Mouse (Mus musculus) liver, embryonic 14.5 days (tissue): ENCODE data around the gene Irf9. TPM values are rescaled to one million over a fixed set of nuclear protein-coding genes. Genes with fewer than 3 reads are reported as not detected.

Experiments
- ATAC-seq: fragments of 200-750 bp; cut with Nextera tagmentation; 2 replicates; pipeline ENCODE4 v1.8.0; 2017; ENCODE audit warnings: moderate number of reproducible peaks, mild to moderate bottlenecking, moderate library complexity; ENCODE audit not compliant: insufficient read depth
- DNase-seq, 3 experiments: peaks; one replicate each; pipeline ENCODE4 v3.0.0-alpha.2; 2012 to 2013; ENCODE audit warnings: low read depth in 3 of 3, low spot score in 3 of 3
- H3K27ac ChIP-seq: fragments of 300-500 bp; sonication (generic); 2 replicates; pipeline ENCODE4 v1.5.1; 2014; ENCODE audit warnings: moderate library complexity, mild to moderate bottlenecking, control low read depth, inconsistent platforms
- H3K27me3 ChIP-seq: fragments of 300-500 bp; sonication (generic); 2 replicates; pipeline ENCODE4 v1.6.1; 2014; ENCODE audit warnings: mild to moderate bottlenecking, low read length, moderate library complexity; ENCODE audit not compliant: control insufficient read depth, insufficient read depth
- H3K36me3 ChIP-seq: fragments of 300-500 bp; sonication (generic); replicated peaks from 2 replicates; pipeline ENCODE4 v1.6.1; 2014; ENCODE audit warnings: low read depth; ENCODE audit not compliant: control insufficient read depth, insufficient read depth
- H3K4me1 ChIP-seq, 2 experiments: fragments of 200-500 bp in 1 of 2; fragments of 300-500 bp in 1 of 2; sonication (generic) in 1 of 2; replicated peaks; 2 replicates each; pipeline ENCODE4 v1.6.1; 2012 to 2014; ENCODE audit warnings: antibody characterized with exemption in 1 of 2, inconsistent platforms in 1 of 2, low read length in 1 of 2; ENCODE audit not compliant: control insufficient read depth in 2 of 2, insufficient read depth in 2 of 2
- H3K4me2 ChIP-seq: fragments of 300-500 bp; sonication (generic); 2 replicates; pipeline ENCODE4 v1.6.1; 2014; ENCODE audit warnings: low read depth, mild to moderate bottlenecking, control low read depth, moderate library complexity
- H3K4me3 ChIP-seq, 2 experiments: fragments of 200-500 bp in 1 of 2; fragments of 300-500 bp in 1 of 2; sonication (generic) in 1 of 2; 2 replicates each; pipeline ENCODE4 v1.5.1; 2012 to 2014; ENCODE audit warnings: low read depth in 2 of 2, low read length in 2 of 2, mild to moderate bottlenecking in 2 of 2, control low read depth in 1 of 2, inconsistent platforms in 1 of 2, moderate library complexity in 1 of 2; ENCODE audit not compliant: insufficient read depth in 1 of 2
- H3K9ac ChIP-seq: fragments of 300-500 bp; sonication (generic); replicated peaks from 2 replicates; pipeline ENCODE4 v1.6.1; 2014; ENCODE audit warnings: mild to moderate bottlenecking, control low read depth, moderate library complexity
- H3K9me3 ChIP-seq: fragments of 300-500 bp; sonication (generic); 2 replicates; pipeline ENCODE4 v1.6.1; 2016; ENCODE audit warnings: low read length, mixed read lengths; ENCODE audit not compliant: control insufficient read depth
- CTCF ChIP-seq: IDR thresholded peaks from 2 replicates; pipeline ENCODE4 v1.5.1; 2016; ENCODE audit warnings: antibody characterized with exemption, low read depth, control low read depth
- EP300 ChIP-seq: IDR thresholded peaks from 2 replicates; pipeline ENCODE4 v1.6.1; 2016; ENCODE audit warnings: antibody characterized with exemption, low read depth
- WGBS: fragments of 180-500 bp; shearing (Covaris S2); extraction: QIAGEN DNeasy Blood & Tissue Kit; methylation state at CpG from one replicate; pipeline ENCODE4 v1.1.7; 2014; ENCODE audit not compliant: insufficient replicate concordance; 5-methylcytosine and 5-hydroxymethylcytosine counted together
- polyA plus RNA-seq, 2 experiments: library from polyadenylated mRNA; depleted of rRNA in 1 of 2; stranded (reverse) in 1 of 2; unstranded in 1 of 2; fragments of >200 nt; fragmentation: Nextera tagmentation in 1 of 2; extraction: Ambion mirVana in 1 of 2; gene quantifications; 2 replicates each; pipeline versions ENCODE4 v1.2.1 to v1.2.3; 2012 to 2014

The Irf9 gene
- polyA plus RNA-seq, 2 experiments: 13.8 to 15.1 TPM

DNA sequence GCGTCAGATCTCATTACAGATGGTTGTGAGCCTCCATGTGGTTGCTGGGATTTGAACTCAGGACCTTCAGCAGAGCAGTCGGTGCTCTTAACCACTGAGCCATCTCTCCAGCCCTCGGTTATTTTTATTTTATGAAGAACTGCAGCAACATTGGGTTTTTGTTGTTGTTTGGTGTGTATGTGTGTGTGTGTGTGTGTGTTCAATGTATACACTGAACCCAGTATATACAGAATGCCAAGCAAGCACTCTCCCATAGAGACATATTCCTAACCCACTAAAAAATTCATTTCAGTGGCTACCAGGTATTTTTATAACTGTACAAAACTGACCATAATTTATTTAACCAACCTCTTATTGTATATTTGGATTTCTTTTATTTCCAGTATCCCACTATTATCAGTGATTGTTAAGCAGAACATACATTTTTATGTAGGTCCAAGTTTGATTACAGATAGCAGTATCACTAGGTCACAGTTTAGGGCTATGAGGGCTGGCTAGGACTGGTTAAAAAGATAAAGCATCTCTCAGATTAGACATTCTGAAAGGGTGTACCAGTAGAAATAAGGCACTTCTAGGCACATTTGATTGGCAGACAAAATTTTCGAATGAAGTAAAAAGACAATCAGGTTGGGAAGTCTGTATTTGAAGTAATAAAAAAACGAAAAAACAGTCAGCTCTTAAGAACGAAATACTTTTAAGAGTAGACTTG, 44.5 kb upstream of the Irf9 start:
- peak overlapping the region; percentile 94 for H3K27ac ChIP-seq
- peaks cover 33 to 42% of the 10 kb centered on the region in 2 experiments for H3K4me1 ChIP-seq
- peak overlapping the region; percentile 83; a peak in 3 of 4 replicates for H3K4me3 ChIP-seq
- H3K36me3 ChIP-seq: peaks cover 3% of the 10 kb centered on the region
- H3K27me3 ChIP-seq: no peaks in the 10 kb centered on the region
- ATAC-seq: peak; percentile 21
- peak overlapping the region; percentile 97 for H3K4me2 ChIP-seq
- peak; percentile 95 for TF ChIP-seq EP300
- TF ChIP-seq CTCF: no peak
- WGBS: 28% methylated on average over 6 of the region's 6 CpGs
- H3K9me3 ChIP-seq: no peaks in the 10 kb centered on the region
- H3K9ac ChIP-seq: peak overlapping the region; percentile 98
- peak; percentile 73 to 80 (median 74) for DNase-seq

GRCm38 (mm10) chr14:55559799-55560201, 43.6 kb upstream of the Irf9 start, which contains the start of gene Dcaf11:
Gene Dcaf11 (plus strand): TSS chr14:55560006.
- no peaks in the 10 kb centered on the region for H3K9me3 ChIP-seq
- peaks cover 29 to 42% of the 10 kb centered on the region in 2 experiments for H3K4me1 ChIP-seq
- H3K27me3 ChIP-seq: no peaks in the 10 kb centered on the region
- peak within 1 kb of the TSS; percentile 98 for H3K9ac ChIP-seq
- DNase-seq (peak; percentile 86 to 89 (median 86)), ATAC-seq (peak; percentile 76)
- TF ChIP-seq EP300 (peak; percentile 56), CTCF (peak; percentile 63)
- under 1% methylated on average over 27 of the region's 27 CpGs for WGBS
- H3K36me3 ChIP-seq: peaks cover 10% of the 10 kb centered on the region
- peak within 1 kb of the TSS; percentile 94 for H3K27ac ChIP-seq
- H3K4me2 ChIP-seq: peak within 1 kb of the TSS; percentile 97
- H3K4me3 ChIP-seq: peak within 1 kb of the TSS; percentile 83

DNA sequence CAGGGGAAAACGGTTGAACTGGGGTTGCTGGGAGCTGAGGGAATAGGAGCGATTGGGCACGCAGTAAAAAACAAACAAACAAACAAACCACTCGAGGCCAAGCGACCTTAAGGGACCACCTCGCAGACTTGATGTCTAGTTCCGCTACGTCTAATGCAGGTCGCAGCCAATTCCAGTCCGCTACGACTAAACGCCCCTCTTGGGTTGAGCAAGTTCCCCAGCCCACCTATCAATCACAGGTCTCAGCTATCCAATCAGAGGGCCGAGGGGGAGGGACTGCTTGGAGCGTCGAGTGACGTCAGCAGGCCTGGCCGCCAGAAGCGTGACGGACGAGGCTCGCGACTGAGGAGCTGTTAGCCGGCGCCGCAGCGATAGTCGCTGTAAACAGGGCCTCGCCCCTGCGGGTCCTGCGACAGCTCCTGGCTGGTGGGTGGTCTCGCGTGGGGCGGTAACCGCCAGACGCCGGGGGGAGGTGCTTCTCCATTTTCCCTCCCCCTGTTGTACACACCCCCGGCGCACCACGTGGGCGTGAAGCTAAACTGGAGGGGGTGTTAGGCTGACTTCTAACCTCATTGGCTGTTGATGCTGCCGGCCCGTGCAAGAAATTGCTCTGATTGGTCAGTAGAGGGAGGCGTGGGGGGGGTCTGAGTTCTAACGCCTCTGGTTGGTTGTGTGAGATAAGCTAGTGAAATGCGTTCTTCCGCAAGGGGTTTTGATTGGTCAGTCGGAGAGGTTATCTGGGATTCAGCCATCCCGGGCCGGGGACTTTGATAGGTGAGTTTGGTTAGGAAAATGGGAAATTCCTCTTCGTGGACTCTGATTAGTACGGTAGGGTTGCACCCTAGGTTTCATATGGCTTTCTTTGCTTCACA, 42.9 kb upstream of the Irf9 start, which contains the start of gene A730061H03Rik:
TSS of gene A730061H03Rik (minus strand) at position 205 of the 872 bp plus-strand sequence.
- H3K4me1 ChIP-seq: peaks cover 28 to 42% of the 10 kb centered on the region in 2 experiments
- DNase-seq (peak; percentile 99), ATAC-seq (peak; percentile 88)
- peak within 1 kb of the TSS; percentile 97 for H3K4me2 ChIP-seq
- peak within 1 kb of the TSS; percentile 98 for H3K9ac ChIP-seq
- peaks cover 16% of the 10 kb centered on the region for H3K36me3 ChIP-seq
- TF ChIP-seq EP300 (peak; percentile 65), CTCF (no peak)
- H3K9me3 ChIP-seq: no peaks in the 10 kb centered on the region
- H3K27ac ChIP-seq: peak within 1 kb of the TSS; percentile 94
- H3K4me3 ChIP-seq: peak within 1 kb of the TSS; percentile 83
- under 1% methylated on average over 49 of the region's 51 CpGs for WGBS
- H3K27me3 ChIP-seq: no peaks in the 10 kb centered on the region

DNA sequence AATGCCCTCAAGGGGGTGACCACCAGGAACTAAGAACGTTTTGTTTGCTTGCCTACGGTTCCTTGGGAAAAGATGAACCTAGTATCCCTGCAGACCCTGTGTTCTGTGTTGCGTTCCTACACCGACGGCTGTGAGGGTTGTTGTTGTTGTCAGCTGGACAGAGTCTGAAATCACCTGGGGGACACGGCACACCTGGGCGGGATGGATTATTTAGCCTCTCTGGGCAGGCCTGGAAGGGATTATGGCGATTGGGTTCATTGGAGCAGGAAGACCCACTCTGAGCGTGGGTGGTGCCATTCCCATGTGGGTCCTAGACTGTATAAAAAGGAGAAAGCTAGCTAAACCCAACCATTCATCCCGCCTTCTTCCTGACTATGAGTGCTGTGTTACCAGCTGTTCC, 41.5 kb upstream of the Irf9 start:
- H3K36me3 ChIP-seq: peaks cover 31% of the 10 kb centered on the region
- no peak for ATAC-seq
- H3K27ac ChIP-seq: no peak overlapping the region
- peak overlapping the region in 1 of 2 experiments; percentile 83; a peak in 1 of 4 replicates for H3K4me3 ChIP-seq
- DNase-seq: no peak
- TF ChIP-seq EP300 (no peak), CTCF (no peak)
- H3K4me2 ChIP-seq: peak overlapping the region; percentile 97
- 79% methylated on average over 10 of the region's 10 CpGs for WGBS
- H3K9me3 ChIP-seq: no peaks in the 10 kb centered on the region
- peaks cover 20 to 37% of the 10 kb centered on the region in 2 experiments for H3K4me1 ChIP-seq
- no peak overlapping the region for H3K9ac ChIP-seq
- no peaks in the 10 kb centered on the region for H3K27me3 ChIP-seq
